Mouse (Mus musculus) midbrain, embryonic 15.5 days (tissue): ENCODE measurements around the gene Hps6. TPM values are rescaled to one million over a fixed set of nuclear protein-coding genes. Genes with fewer than 3 reads are reported as not detected.

Experiments
- ATAC-seq: fragments of 200-750 bp; cut with Nextera tagmentation; replicated peaks from 2 replicates; pipeline ENCODE4 v1.8.0; 2017; ENCODE audit warnings: moderate TSS enrichment
- H3K27ac ChIP-seq: fragments of 300-500 bp; sonication (generic); 2 replicates; pipeline ENCODE4 v1.5.1; 2015; ENCODE audit warnings: mild to moderate bottlenecking, inconsistent platforms
- H3K27me3 ChIP-seq: fragments of 300-500 bp; sonication (generic); replicated peaks from 2 replicates; pipeline ENCODE4 v1.6.1; 2015; ENCODE audit warnings: inconsistent platforms
- H3K36me3 ChIP-seq: fragments of 300-500 bp; sonication (generic); replicated peaks from 2 replicates; pipeline ENCODE4 v1.6.1; 2015; ENCODE audit warnings: inconsistent platforms
- H3K4me1 ChIP-seq: fragments of 300-500 bp; sonication (generic); 2 replicates; pipeline ENCODE4 v1.6.1; 2015; ENCODE audit warnings: inconsistent platforms
- H3K4me2 ChIP-seq: fragments of 300-500 bp; sonication (generic); 2 replicates; pipeline ENCODE4 v1.6.1; 2015; ENCODE audit warnings: inconsistent platforms, mild to moderate bottlenecking, moderate library complexity
- H3K4me3 ChIP-seq: fragments of 300-500 bp; sonication (generic); 2 replicates; pipeline ENCODE4 v1.5.1; 2015; ENCODE audit warnings: mild to moderate bottlenecking, inconsistent platforms
- H3K9ac ChIP-seq: fragments of 300-500 bp; sonication (generic); 2 replicates; pipeline ENCODE4 v1.6.1; 2015; ENCODE audit warnings: mild to moderate bottlenecking, inconsistent platforms
- H3K9me3 ChIP-seq: fragments of 300-500 bp; sonication (generic); 2 replicates; pipeline ENCODE4 v1.6.1; 2016; ENCODE audit warnings: inconsistent platforms
- WGBS: fragments of 180-500 bp; shearing (Covaris S2); methylation state at CpG from one replicate; pipeline ENCODE4 v1.1.7; 2015; ENCODE audit warnings: mixed read lengths; 5-methylcytosine and 5-hydroxymethylcytosine counted together
- polyA plus RNA-seq: library from polyadenylated mRNA; unstranded; fragments of >200 nt; fragmentation: Nextera tagmentation; extraction: Ambion mirVana; gene quantifications from 2 replicates; pipeline ENCODE4 v1.2.1, GENCODE M21; 2015

Hps6 gene
- polyA plus RNA-seq, 1 experiment from 2014 or later, result 3.9 TPM

GRCm38 (mm10) chr19:46041933-46042475 is 38.7 kb downstream of the Hps6 start:
- H3K9me3 ChIP-seq, result no peaks in the 10 kb centered on the region
- 2% methylated on average over 10 of the region's 14 CpGs for WGBS
- peak overlapping the region; percentile 61 for H3K9ac ChIP-seq
- H3K27ac ChIP-seq, result peak overlapping the region; percentile 98
- peak overlapping the region; percentile 95 for H3K4me3 ChIP-seq
- peak; percentile 20 for ATAC-seq
- no peaks in the 10 kb centered on the region for H3K36me3 ChIP-seq
- H3K4me1 ChIP-seq, result peaks cover 78% of the 10 kb centered on the region
- H3K27me3 ChIP-seq, result no peaks in the 10 kb centered on the region
- peak overlapping the region; percentile 93 for H3K4me2 ChIP-seq

GRCm38 (mm10) chr19:46042476-46043011 is 39.2 kb downstream of the Hps6 start:
- Histone ChIP-seq H3K9me3 (no peaks in the 10 kb centered on the region), H3K27me3 (no peaks in the 10 kb centered on the region), H3K9ac (peak overlapping the region; percentile 61), H3K4me1 (peaks cover 73% of the 10 kb centered on the region), H3K4me2 (peak overlapping the region; percentile 93), H3K27ac (peak overlapping the region; percentile 98), H3K36me3 (no peaks in the 10 kb centered on the region), H3K4me3 (peak overlapping the region; percentile 95)
- 4% methylated on average over 6 of the region's 6 CpGs for WGBS
- ATAC-seq, result peak; percentile 10

GRCm38 (mm10) chr19:46043380-46043779 is 40.1 kb downstream of the Hps6 start:
- H3K4me1 ChIP-seq, result peaks cover 64% of the 10 kb centered on the region
- H3K27me3 ChIP-seq, result no peaks in the 10 kb centered on the region
- peak overlapping the region; percentile 95 for H3K4me3 ChIP-seq
- H3K36me3 ChIP-seq, result no peaks in the 10 kb centered on the region
- peak overlapping the region; percentile 93 for H3K4me2 ChIP-seq
- no peaks in the 10 kb centered on the region for H3K9me3 ChIP-seq
- peak overlapping the region; percentile 27; the same call in 1 of the 2 replicates for H3K9ac ChIP-seq
- WGBS, result 56% methylated on average over 7 of the region's 7 CpGs
- H3K27ac ChIP-seq, result peak overlapping the region; percentile 98
- ATAC-seq, result no peak

DNA sequence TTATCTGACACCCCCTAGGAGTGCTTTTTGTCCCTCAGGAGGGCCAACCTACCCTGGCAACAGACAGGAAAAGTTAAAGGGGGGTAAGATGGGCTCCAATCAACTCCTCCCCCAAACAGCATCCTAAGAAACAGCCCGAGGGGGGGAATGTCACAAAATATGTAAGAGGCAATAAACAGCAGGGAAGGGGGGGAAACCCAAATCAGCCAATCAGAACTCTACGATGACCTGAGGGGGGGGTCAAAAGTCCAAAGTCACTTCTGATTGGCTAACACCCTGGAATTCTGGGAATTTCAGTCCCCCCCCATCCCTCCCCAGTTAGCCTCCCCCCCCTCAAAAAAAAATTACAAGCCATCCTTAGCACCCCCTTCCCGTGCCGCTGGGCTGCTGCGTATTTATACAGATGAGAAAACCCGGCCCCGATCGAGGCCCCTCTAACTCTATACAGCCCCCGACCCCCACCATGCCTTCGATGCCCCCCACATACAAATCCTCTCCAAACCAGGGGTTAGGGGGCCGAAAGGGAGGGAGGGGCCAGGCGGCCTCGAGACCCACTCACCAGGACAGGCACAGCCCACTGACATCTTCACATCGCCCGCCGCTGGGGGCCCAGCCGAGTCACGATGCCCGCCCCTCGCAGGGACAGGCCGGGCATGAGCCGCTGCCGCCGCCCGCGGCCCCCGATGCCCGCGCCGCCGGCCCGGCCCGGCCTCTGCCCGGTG is 41.1 kb downstream of the Hps6 start, which contains the start of gene Pprc1:
Pprc1 (plus strand) TSS at position 616 of the 722 bp plus-strand sequence.
- Histone ChIP-seq H3K4me1 (peaks cover 62% of the 10 kb centered on the region), H3K36me3 (no peaks in the 10 kb centered on the region), H3K9me3 (no peaks in the 10 kb centered on the region), H3K27me3 (no peaks in the 10 kb centered on the region), H3K9ac (peak within 1 kb of the TSS; percentile 94), H3K4me3 (peak within 1 kb of the TSS; percentile 95), H3K27ac (peak within 1 kb of the TSS; percentile 98), H3K4me2 (peak within 1 kb of the TSS; percentile 93)
- ATAC-seq, result no peak; the same call in 1 of the 2 replicates
- WGBS, result 0% methylated on average over 27 of the region's 34 CpGs

GRCm38 (mm10) chr19:46044993-46045695 is 41.8 kb downstream of the Hps6 start, which contains the start of gene Ldb1:
Gene Ldb1 (minus strand): TSS chr19:46045214.
- Histone ChIP-seq H3K27me3 (no peaks in the 10 kb centered on the region), H3K9ac (peak within 1 kb of the TSS; percentile 94), H3K36me3 (no peaks in the 10 kb centered on the region), H3K4me3 (peak within 1 kb of the TSS; percentile 95), H3K4me2 (peak within 1 kb of the TSS; percentile 93), H3K27ac (peak within 1 kb of the TSS; percentile 98), H3K4me1 (peaks cover 56% of the 10 kb centered on the region), H3K9me3 (no peaks in the 10 kb centered on the region)
- WGBS, result under 1% methylated on average over 76 of the region's 84 CpGs
- ATAC-seq, result peak; percentile 77

- peak overlapping the region; percentile 94 for H3K9ac ChIP-seq
- H3K27me3 ChIP-seq, result no peaks in the 10 kb centered on the region
- H3K36me3 ChIP-seq, result no peaks in the 10 kb centered on the region
- H3K4me3 ChIP-seq, result peak overlapping the region; percentile 95
- peak overlapping the region; percentile 98 for H3K27ac ChIP-seq
- WGBS, result 2% methylated on average over 7 of the region's 7 CpGs
- H3K4me2 ChIP-seq, result peak overlapping the region; percentile 93
- peak; percentile 48 for ATAC-seq
- peaks cover 49% of the 10 kb centered on the region for H3K4me1 ChIP-seq
- H3K9me3 ChIP-seq, result no peaks in the 10 kb centered on the region
These were observed 42.5 kb downstream of the Hps6 start for GRCm38 (mm10) chr19:46045696-46046311.

- Histone ChIP-seq H3K9me3 (no peaks in the 10 kb centered on the region), H3K27me3 (no peaks in the 10 kb centered on the region), H3K4me3 (no peak overlapping the region; the same call in 1 of the 2 replicates), H3K27ac (peak overlapping the region; percentile 98), H3K9ac (no peak overlapping the region), H3K36me3 (no peaks in the 10 kb centered on the region), H3K4me1 (peaks cover 41% of the 10 kb centered on the region), H3K4me2 (peak overlapping the region; percentile 93)
- whole genome bisulfite sequencing, result 5% methylated on average over 10 of the region's 10 CpGs
- ATAC-seq, result no peak
These were observed 43.3 kb downstream of the Hps6 start for GRCm38 (mm10) chr19:46046621-46047025.

DNA sequence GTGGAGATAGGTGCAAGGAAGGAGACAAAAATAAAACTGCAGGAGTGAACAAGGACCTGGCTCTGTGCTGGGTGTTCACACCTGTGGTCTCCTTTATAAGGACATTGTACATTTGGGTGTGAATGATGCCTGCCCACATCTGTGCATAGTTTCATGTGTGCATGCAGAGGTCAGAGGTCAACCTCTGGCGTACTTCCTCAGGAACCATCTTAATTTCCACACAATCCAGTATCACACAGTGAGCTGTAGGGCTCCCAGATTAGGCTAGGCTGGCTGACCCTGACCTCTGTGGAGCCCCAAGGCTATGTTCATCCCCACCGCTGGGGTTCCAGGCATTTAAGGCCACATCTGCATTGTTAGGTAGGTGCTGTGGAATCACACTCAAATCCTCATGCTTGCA is 44.1 kb downstream of the Hps6 start:
- H3K4me2 ChIP-seq, result no peak overlapping the region
- H3K9ac ChIP-seq, result no peak overlapping the region
- H3K9me3 ChIP-seq, result no peaks in the 10 kb centered on the region
- no peak overlapping the region for H3K4me3 ChIP-seq
- no peaks in the 10 kb centered on the region for H3K36me3 ChIP-seq
- H3K27ac ChIP-seq, result no peak overlapping the region
- ATAC-seq, result no peak
- no peaks in the 10 kb centered on the region for H3K27me3 ChIP-seq
- WGBS, result 53% methylated on average over 2 of the region's 2 CpGs
- peaks cover 33% of the 10 kb centered on the region for H3K4me1 ChIP-seq

DNA sequence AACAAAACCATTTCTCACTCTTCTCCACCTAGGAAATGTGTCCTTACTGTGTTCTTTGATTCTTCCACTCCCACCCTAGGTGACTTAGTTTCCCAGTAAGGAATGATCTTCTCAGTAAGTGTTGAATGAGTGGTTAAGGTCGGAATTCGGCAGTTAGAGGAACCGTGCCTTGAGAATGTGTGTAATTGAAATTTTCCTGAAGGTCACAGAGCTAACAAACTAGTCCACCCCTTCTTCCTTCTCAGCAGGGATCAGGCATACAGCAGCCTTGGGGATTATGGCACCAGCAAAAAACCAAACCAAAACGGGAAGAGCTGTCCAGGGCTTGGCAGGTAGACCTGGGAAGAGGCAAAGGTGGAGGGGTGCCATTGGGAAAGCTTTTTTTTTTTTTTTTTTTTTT is 45.8 kb downstream of the Hps6 start:
- WGBS, result 70% methylated on average over 4 of the region's 4 CpGs
- H3K27ac ChIP-seq, result no peak overlapping the region
- H3K9me3 ChIP-seq, result no peaks in the 10 kb centered on the region
- no peak for ATAC-seq
- H3K36me3 ChIP-seq, result no peaks in the 10 kb centered on the region
- H3K9ac ChIP-seq, result no peak overlapping the region
- H3K27me3 ChIP-seq, result no peaks in the 10 kb centered on the region
- peaks cover 16% of the 10 kb centered on the region for H3K4me1 ChIP-seq
- H3K4me2 ChIP-seq, result no peak overlapping the region
- H3K4me3 ChIP-seq, result no peak overlapping the region

DNA sequence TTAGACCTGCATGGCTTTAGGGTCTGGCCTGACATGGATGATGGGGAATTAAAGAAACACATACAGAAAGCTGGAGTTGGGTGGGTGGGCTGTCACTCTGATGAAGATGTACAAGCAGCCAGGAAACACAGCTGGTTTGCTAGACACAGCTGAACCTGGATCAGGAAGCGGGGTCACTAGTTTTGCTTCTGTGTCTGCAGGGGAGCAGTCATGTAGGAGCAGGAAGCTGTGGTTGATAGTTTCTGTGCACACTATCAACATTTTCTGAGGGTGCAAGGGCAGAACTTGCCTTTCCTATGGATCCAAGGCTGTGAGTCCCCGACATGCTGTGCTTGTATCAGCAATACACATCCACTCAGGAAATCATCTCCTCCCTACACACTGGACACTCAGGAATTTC is 47.2 kb downstream of the Hps6 start:
- no peak overlapping the region for H3K4me3 ChIP-seq
- peaks cover 14% of the 10 kb centered on the region for H3K4me1 ChIP-seq
- WGBS, result 75% methylated on average over 2 of the region's 2 CpGs
- no peaks in the 10 kb centered on the region for H3K9me3 ChIP-seq
- H3K9ac ChIP-seq, result no peak overlapping the region
- no peaks in the 10 kb centered on the region for H3K36me3 ChIP-seq
- no peak overlapping the region for H3K4me2 ChIP-seq
- no peak overlapping the region for H3K27ac ChIP-seq
- H3K27me3 ChIP-seq, result no peaks in the 10 kb centered on the region
- ATAC-seq, result no peak
